Mouse (Mus musculus): Measurements from ENCODE around the gene Phtf2.

DNA sequence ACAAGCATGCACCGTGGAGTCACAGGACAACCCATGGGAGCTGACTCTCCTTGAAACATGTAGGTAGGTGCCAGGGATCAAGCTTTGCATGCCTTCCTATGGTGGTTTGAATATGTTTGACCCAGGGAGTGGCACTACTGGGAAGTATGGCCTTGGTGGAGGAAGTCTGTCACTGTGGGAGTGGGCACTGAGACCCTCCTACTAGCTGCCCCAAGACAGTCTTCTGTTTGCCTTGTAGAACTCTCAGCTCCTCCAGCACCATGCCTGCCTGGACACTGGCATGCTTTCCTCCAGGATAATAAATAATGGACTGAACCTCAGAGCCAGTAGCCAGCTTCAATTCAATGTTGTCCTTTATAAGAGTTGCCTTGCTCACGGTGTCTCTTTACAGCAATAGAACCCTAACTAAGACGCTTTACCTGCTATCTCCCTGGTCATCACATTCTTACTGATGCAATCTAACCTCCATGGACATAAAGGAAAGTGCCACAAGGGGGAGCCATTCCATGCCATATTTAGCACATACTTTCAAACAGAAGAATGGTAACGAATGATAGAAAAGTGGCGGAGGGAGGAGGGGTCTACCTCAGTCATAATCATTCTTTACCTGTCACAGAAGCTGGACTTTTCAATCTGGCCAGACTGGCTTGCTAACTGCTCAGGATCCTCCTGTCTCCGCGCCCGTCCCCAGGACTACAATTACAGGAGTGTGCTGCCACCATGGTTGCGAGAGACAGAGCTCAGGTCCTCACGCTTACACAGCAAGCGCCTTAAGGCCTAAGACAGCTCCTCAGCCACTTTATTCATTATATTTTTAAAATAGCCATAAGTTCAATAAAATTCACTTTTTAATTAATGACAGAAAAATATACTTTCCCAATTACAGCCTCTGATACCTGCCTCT, 31.7 kb upstream of the Phtf2 start:
- TF ChIP-seq CTCF (IDR thresholded peaks at IDR 0.05; ENCODE audit: control insufficient read depth, insufficient read depth, insufficient replicate concordance, low read depth, low read length) = no peak
- no peak for TF ChIP-seq POLR2A (IDR thresholded peaks at IDR 0.05; ENCODE audit: control insufficient read depth, low read depth, low read length)

All from testis, adult 2 months (tissue).